Mouse (Mus musculus) A20 (cell line): ENCODE results near the gene Nbea.
A peak's percentile ranks its signal among the peaks of the same experiment; 100 is the strongest.

Source experiments
- DNase-seq: peaks from one replicate; pipeline ENCODE4 v3.0.0-alpha.2; 2011; ENCODE audit warnings: low read depth, low spot score

Gene Nbea

DNA sequence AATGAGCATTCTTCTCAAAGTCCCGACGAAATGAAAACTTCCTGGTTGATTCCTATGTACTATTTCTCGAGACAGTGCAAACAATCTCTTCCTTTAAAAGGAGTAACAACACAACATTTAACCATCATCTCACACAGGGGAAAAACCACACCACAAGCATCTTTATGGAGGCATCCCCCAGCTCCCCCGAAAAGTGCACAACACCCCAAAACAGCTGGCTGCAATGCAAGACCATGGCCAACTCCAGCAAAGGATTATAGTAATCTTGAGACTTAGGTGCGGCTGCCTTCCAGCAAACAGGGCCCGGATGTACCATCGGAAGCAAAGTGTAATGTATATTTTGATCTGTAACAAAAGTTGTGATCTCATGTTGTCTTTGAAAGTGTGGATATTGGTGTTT lies 399.4 kb downstream of the Nbea start:
- no peak for DNase-seq

- DNase-seq = no peak
Measured at GRCm38 (mm10) chr3:55783171-55784081, 400.1 kb downstream of the Nbea start.

- no peak for DNase-seq
Measured at GRCm38 (mm10) chr3:55782771-55783170, 400.7 kb downstream of the Nbea start.

GRCm38 (mm10) chr3:55782056-55782687 lies 401.3 kb downstream of the Nbea start, which contains the start of gene Mab21l1:
Mab21l1 (plus strand) TSS chr3:55782510.
- DNase-seq = no peak

DNA sequence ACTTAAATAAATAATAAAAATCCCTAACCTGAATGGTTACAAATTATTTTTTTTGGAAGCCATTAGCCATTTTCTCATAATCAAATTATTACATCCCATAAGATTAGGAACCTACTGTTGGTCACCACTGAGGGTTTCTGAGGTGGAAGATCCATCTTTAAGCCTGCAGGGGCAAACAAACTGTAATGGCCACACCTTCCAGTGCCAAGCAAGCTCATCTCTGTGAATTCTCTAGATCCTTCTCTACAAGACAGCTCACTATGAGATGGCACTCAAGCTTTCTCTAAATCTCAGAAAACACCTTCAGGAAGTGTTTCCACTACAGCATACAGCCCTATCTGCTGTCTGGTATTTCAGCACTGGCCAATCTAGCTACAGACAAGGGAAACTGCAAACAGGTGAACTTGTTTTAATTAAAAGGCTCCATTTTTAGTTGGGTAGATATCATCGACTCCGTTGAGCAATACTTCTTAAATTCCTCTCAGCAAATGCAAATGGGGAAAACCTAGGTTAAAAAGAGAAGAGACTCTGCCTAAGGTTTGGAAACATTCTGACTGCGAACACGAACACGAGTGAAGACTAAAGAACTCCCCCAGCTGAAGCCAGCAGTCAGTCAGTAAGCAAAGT lies 402.0 kb downstream of the Nbea start:
- DNase-seq = no peak

GRCm38 (mm10) chr3:55780120-55781070 lies 403.1 kb downstream of the Nbea start:
- DNase-seq = no peak

GRCm38 (mm10) chr3:55778764-55779730 lies 404.5 kb downstream of the Nbea start:
- DNase-seq = no peak

- DNase-seq = peak; percentile 8
Measured at GRCm38 (mm10) chr3:55777501-55777900, 406.0 kb downstream of the Nbea start.

DNA sequence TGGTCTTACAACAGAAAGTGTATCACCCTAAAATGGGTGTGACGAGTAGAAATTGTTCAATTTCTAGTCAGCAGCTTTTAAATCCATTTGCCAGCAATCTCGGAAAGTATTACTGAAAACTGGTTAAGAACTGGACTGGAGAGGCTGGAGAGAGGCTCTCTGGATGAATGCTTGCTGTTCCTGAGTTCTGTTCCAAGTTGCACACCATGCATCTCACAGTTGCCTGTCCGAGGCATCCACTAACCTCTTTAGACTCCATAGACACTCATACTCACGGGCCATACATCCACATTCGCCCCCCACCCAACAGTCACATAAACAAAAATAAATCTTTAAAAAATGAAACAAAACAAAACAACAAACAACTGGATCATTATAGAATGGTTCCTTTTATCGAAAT lies 407.7 kb downstream of the Nbea start:
- DNase-seq = no peak

- peak; percentile 45 for DNase-seq
Measured at GRCm38 (mm10) chr3:55775245-55775644, 408.3 kb downstream of the Nbea start.

GRCm38 (mm10) chr3:55774203-55774602 lies 409.3 kb downstream of the Nbea start:
- no peak for DNase-seq

DNA sequence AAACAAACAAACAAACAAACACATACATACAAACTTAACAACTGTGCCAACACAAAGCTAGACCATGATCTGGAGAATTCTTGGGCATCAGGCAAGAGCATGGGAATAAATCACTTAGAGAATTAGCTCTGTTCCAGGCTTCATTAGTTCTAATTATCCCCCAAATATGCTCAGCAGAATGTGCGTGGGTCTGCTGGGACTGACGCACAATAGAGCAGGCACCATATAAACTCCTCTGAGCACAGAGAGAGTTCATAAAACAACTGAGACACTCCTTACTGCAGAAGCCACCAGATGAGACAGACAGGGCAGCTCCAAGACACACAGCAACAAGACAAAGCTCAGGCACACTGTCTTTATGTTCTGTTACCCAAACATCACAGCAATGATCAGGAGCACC lies 414.2 kb downstream of the Nbea start:
- DNase-seq = no peak

DNA sequence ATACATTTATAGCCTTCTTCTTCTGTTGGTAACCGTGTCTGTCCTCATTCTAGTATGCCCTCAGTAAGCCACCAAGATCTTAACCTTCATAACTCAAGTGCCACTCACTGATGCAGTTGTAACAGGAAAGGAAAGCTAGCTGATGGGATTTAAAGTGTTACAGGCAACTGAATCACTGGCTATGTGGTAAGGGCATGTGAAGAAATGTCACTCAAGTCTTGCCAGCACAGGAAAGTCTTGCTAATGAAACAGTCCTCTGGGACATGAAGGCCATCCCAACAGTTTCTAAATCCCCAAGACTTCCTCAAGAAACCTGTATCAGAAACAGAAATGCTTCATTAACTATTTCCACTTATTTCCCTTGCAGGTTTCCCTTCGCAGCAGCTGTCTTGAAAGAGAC lies 414.8 kb downstream of the Nbea start:
- no peak for DNase-seq

- no peak for DNase-seq
Measured at GRCm38 (mm10) chr3:55763591-55763990, 419.9 kb downstream of the Nbea start.

DNA sequence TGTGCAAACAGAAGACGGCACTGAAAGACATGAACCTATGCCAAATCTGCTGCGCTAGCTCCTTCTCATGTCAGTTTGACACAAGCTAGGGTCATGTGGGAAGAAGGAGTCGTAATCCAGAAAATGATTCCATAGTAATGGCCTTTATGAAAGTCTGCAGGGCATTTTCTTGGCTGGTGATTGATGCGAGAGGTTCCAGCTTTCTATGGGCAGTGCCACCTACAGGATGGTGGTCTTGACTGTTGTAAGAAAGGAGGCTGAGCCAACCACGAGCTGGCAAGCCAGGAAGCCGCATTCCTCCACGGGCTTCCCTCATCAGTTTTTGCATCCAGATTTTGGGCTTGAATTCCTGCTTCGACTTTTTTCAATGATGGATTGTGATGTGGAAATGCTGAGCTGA lies 425.2 kb downstream of the Nbea start:
- no peak for DNase-seq

- no peak for DNase-seq
Measured at GRCm38 (mm10) chr3:55756602-55757190, 426.8 kb downstream of the Nbea start.

DNA sequence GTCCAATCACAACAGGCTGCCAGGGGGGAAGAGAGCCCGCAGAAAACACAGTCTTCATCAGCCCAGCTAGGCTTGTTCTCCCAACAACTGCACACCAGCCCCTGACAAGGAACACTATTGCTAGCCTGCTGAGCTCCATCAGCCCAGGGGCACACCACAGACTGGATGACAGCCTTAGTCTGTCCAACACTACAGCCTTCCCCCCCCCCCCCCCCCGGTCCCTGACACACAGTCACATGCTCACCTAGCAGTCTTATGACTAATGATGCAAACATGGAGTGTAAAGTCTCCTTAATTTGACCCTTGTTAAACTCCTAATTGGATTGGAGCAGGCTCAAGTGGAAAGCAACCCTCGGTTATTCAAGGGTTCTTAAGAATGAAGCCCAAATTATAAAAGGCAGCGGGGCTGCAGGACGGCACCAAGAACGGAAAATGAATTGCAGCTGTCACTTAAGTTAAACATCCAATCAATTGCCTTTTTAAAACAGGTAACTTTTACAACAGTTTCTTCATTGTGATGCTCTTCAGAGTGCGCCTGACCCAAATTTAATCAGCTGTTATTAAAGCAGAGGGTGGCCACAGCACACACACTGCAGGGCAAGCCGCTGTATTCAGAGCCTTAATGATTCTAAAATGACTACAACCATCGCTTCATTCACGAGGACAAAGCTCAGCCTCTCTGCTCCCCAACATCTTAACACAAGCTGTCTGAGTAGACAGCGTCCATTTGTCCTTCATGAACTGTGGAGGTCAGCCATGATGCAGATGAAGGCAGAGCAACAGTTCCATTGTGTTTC lies 427.5 kb downstream of the Nbea start:
- DNase-seq = no peak

DNA sequence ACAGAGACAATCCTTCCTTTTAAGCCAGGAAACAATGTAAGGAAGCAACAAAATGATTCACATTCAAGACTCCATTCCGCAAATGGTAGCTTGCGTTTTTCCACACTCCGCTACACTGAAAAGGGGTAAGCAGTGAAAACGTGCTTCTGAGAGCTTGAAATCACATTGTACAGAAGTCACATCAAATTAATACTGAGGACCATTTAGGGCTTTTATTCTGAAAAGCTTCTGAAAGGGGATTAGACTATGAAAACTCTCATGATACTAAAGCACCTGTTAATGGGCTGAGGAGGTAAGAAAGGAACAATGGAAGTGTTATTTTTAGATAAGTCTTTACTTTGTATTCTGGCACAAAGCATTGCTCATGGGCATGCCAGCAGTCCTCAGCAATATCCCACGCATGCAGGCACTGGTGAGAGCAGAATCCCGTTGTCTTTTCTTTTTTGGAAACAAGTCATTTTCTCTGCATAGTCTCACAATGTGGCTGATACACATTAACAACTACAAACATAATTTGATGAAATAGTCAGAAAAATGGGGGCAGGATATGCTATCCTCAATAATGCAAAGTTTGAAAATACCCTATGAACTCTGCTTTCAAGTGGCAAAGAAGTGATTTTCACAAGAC lies 428.4 kb downstream of the Nbea start:
- no peak for DNase-seq

DNA sequence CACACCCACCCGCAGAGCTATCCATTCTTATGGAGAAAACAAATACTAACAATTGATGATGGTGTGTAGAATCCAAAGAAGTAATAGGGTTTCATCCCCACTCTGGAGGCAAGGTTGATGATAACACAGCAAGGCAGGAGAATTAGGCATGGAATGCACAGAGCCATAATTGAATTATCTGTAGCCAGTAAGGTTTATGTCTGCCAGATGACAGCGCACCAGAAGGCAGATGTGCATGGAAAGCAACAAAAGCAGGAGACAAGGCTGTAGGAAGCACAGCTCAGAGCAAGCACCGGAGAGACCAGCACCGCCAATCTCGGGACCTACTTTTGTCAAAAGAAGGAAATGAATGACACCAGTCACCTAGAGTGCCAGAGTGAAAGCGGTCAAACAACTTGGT lies 429.6 kb downstream of the Nbea start:
- no peak for DNase-seq
